Mouse (Mus musculus): ENCODE measurements at regions not wholly inside any gene's neighbourhood (a gene's known extent, or its start where the extent isn't known, plus 50 kb on each side); places are given as distances from the start of the nearest gene placed in this dataset.

- no peak for TF ChIP-seq CHD2 (IDR thresholded peaks at IDR 0.05; ENCODE audit: low read depth, low read length)
- TF ChIP-seq HCFC1 (IDR thresholded peaks at IDR 0.05; ENCODE audit: borderline replicate concordance, insufficient read depth, low read length) = no peak
- no peak for TF ChIP-seq ZC3H11A (IDR thresholded peaks at IDR 0.05; ENCODE audit: borderline replicate concordance, low read depth, low read length)
- no peak for TF ChIP-seq MAFK (IDR thresholded peaks at IDR 0.05; ENCODE audit: insufficient read depth, low read depth, low read length)
Measured at GRCm38 (mm10) chr15:88318048-88318447, 282.1 kb upstream of the Zdhhc25 start.

Data from ES-E14 (cell line).